In the genomic region with DNA sequence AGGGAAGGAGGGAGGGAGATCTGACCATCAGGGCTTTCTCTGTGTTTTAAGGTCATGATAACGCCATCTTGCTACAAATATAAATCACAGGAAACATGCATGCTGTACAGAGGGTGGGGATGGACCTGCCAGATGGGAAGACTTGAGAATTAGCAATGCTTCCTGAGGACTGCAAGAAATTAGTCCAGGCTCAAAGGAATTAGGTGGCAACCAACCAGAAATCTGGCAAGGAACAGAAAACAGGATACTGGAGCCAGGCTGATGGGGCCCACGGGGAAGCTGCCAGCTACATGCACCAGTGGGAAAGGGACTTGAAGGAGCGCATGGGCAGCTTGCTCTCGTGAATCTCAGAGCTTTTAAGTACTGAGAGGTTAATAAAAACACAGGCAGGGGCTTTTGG, we compare ENCODE assay signal across 9 mouse cellular contexts. TPM values are rescaled to one million over a fixed set of nuclear protein-coding genes. Genes with fewer than 3 reads are reported as not detected.
A peak's percentile ranks its signal among the peaks of the same experiment; 100 is the strongest.
DNase-seq lines count a peak whose midpoint lies in the region; ATAC-seq and TF ChIP-seq lines count a peak whose summit lies in the region.
"Had no signal": no experiment of that assay in that cellular context is flagged by ENCODE, and none has a peak within 500 bp of the region (broad histone marks: within the 10 kb centered on the region; RNA-seq: fewer than 3 reads in every experiment).

No protein-coding gene starts in this region.

- peaks cover 21% of the 10 kb centered on the region for H3K4me1 ChIP-seq in lung, embryonic 16.5 days (replicated peaks; ENCODE audit: control insufficient read depth, insufficient read depth, low read length)
- H3K4me1 ChIP-seq in lung, adult 2 months (ENCODE audit: control insufficient read depth, insufficient read depth, low read length): no peaks in the 10 kb centered on the region
- H3K4me1 ChIP-seq in intestine, postnatal 0 days (replicated peaks; ENCODE audit: control insufficient read depth, insufficient read depth, low read length): 0 out of 2 replicates have a peak, but pooled peaks cover 2% of the 10 kb centered on the region

- TF ChIP-seq CTCF in lung, adult 2 months (IDR thresholded peaks at IDR 0.05; ENCODE audit: insufficient read depth, low read length): no peak
- TF ChIP-seq CTCF in intestine, postnatal 0 days (IDR thresholded peaks at IDR 0.05; ENCODE audit: low read depth): no peak

- TF ChIP-seq POLR2A in lung, adult 2 months (IDR thresholded peaks at IDR 0.05; ENCODE audit: borderline replicate concordance, extremely low read depth, low read depth, low read length): no peak

- intact Hi-C loops in heart, postnatal 36 days (cut with DNase I): no loop called here

- H3K9ac ChIP-seq in lung, embryonic 16.5 days (ENCODE audit: low read length): no peak overlapping the region
- H3K9ac ChIP-seq in intestine, postnatal 0 days (ENCODE audit: low read depth, low read length): no peak overlapping the region

- no peaks in the 10 kb centered on the region for H3K36me3 ChIP-seq in lung, embryonic 16.5 days (ENCODE audit: control insufficient read depth, insufficient read depth, low read length)
- H3K36me3 ChIP-seq in intestine, postnatal 0 days (ENCODE audit: control insufficient read depth, insufficient read depth): no peaks in the 10 kb centered on the region

- peak; percentile 49 for ATAC-seq in lung, embryonic 16.5 days (ENCODE audit: low read depth)
- ATAC-seq in intestine, postnatal 0 days: no peak

- 42% methylated on average over 4 of the region's 4 CpGs for WGBS in lung, embryonic 16.5 days
- 45% methylated on average over 4 of the region's 4 CpGs for WGBS in lung, adult 2 months
- WGBS in intestine, postnatal 0 days: 71% methylated on average over 4 of the region's 4 CpGs

- no peak overlapping the region for H3K4me2 ChIP-seq in lung, embryonic 16.5 days (ENCODE audit: low read depth, low read length)
- no peak overlapping the region for H3K4me2 ChIP-seq in intestine, postnatal 0 days (replicated peaks; ENCODE audit: low read depth)

- H3K27ac ChIP-seq in lung, embryonic 16.5 days (ENCODE audit: low read length): peak overlapping the region; percentile 64
- no peak overlapping the region for H3K27ac ChIP-seq in intestine, postnatal 0 days (ENCODE audit: low read depth, low read length)

- H3K9me3 ChIP-seq in lung, embryonic 16.5 days (ENCODE audit: control insufficient read depth, low read length): no peaks in the 10 kb centered on the region
- H3K9me3 ChIP-seq in intestine, postnatal 0 days (ENCODE audit: control insufficient read depth): no peaks in the 10 kb centered on the region

- peak; percentile 92 for DNase-seq in heart, adult 11 months
- DNase-seq in heart, postnatal 36 days: no peak
- no peak for DNase-seq in lung, adult 2 months
- DNase-seq in cerebellum, adult 11-12 months: peak; percentile 86
- peak; percentile 26 to 65 for DNase-seq in layer of hippocampus, postnatal 14 days (ENCODE audit: low spot score in 2 of 2)
- DNase-seq in left cerebral cortex, adult 11 months (ENCODE audit: low spot score): no peak

- H3K27me3 ChIP-seq in lung, embryonic 16.5 days (ENCODE audit: control insufficient read depth, insufficient read depth, low read depth, low read length): no peaks in the 10 kb centered on the region
- no peaks in the 10 kb centered on the region for H3K27me3 ChIP-seq in intestine, postnatal 0 days (replicated peaks; ENCODE audit: control insufficient read depth, insufficient read depth, low read length)

- no peak overlapping the region for H3K4me3 ChIP-seq in lung, embryonic 16.5 days (ENCODE audit: low read length)
- H3K4me3 ChIP-seq in lung, adult 2 months (replicated peaks; ENCODE audit: extremely low read depth, low read depth, low read length): no peak overlapping the region
- no peak overlapping the region for H3K4me3 ChIP-seq in intestine, postnatal 0 days (ENCODE audit: low read depth, low read length)
- H3K4me3 ChIP-seq: erythroblast, embryonic 14.5 days had no signal

RNA-seq across cellular contexts. Expression of gene Timp3, which starts 59.5 kb away (rescaled TPM):
- 100 to 1,000 TPM; 165 to 209 TPM for total RNA-seq in heart, postnatal 36 days (2021)
- polyA plus RNA-seq in lung, embryonic 16.5 days (2015; fragmentation: Nextera tagmentation; extraction: Ambion mirVana): 90.5 and 107 TPM in 2 replicates
- polyA plus RNA-seq in lung, adult 2 months (2012; rRNA removed): 259 and 473 TPM in 2 replicates
- total RNA-seq in layer of hippocampus, postnatal 14 days (2021): 10 to 100 TPM; 62.0 to 62.3 TPM
- polyA plus RNA-seq in intestine, postnatal 0 days (2015; fragmentation: Nextera tagmentation; extraction: Ambion mirVana): 24.2 and 29.4 TPM in 2 replicates

Comparison
In these comparisons a context has a peak if more than half of its experiments do, and no peak if none do; other contexts are left out.
1. DNase-seq: peak in heart, adult 11 months (single experiment), cerebellum, adult 11-12 months (single experiment) and layer of hippocampus, postnatal 14 days (2 of 2); none in heart, postnatal 36 days (0 of 2), lung, adult 2 months (single experiment) and left cerebral cortex, adult 11 months (single experiment).